Mouse (Mus musculus) hindbrain, postnatal 0 days (tissue): ENCODE measurements around the gene Pde2a. TPM values are rescaled to one million over a fixed set of nuclear protein-coding genes. Genes with fewer than 3 reads are reported as not detected.

Experiments
- ATAC-seq: fragments of 200-750 bp; cut with Nextera tagmentation; 2 replicates; pipeline ENCODE4 v1.8.0; 2017; ENCODE audit warnings: mild to moderate bottlenecking, moderate TSS enrichment, moderate library complexity
- DNase-seq: peaks from one replicate; pipeline ENCODE4 v3.0.0-alpha.2; 2015; ENCODE audit warnings: low spot score
- H3K27ac ChIP-seq: fragments of 300-500 bp; sonication (generic); 2 replicates; pipeline ENCODE4 v1.5.1; 2014; ENCODE audit warnings: mild to moderate bottlenecking
- H3K27me3 ChIP-seq: fragments of 300-500 bp; sonication (generic); 2 replicates; pipeline ENCODE4 v1.6.1; 2014; ENCODE audit warnings: low read length, mixed read lengths; ENCODE audit not compliant: insufficient read depth
- H3K36me3 ChIP-seq: fragments of 300-500 bp; sonication (generic); 2 replicates; pipeline ENCODE4 v1.6.1; 2014; ENCODE audit warnings: low read length, mixed read lengths; ENCODE audit not compliant: insufficient read depth
- H3K4me1 ChIP-seq: fragments of 300-500 bp; sonication (generic); 2 replicates; pipeline ENCODE4 v1.6.1; 2014; ENCODE audit warnings: antibody characterized with exemption, low read length, mixed read lengths; ENCODE audit not compliant: insufficient read depth
- H3K4me2 ChIP-seq: fragments of 300-500 bp; sonication (generic); 2 replicates; pipeline ENCODE4 v1.6.1; 2014; ENCODE audit warnings: low read depth, mild to moderate bottlenecking, low read length, moderate library complexity, mixed read lengths
- H3K4me3 ChIP-seq: fragments of 300-500 bp; sonication (generic); 2 replicates; pipeline ENCODE4 v1.5.1; 2014; ENCODE audit warnings: low read length
- H3K9ac ChIP-seq: fragments of 300-500 bp; sonication (generic); replicated peaks from 2 replicates; pipeline ENCODE4 v1.6.1; 2014; ENCODE audit warnings: mild to moderate bottlenecking, low read length, moderate library complexity, mixed read lengths
- H3K9me3 ChIP-seq: fragments of 300-500 bp; sonication (generic); 2 replicates; pipeline ENCODE4 v1.6.1; 2016; ENCODE audit warnings: low read length, mixed read lengths
- CTCF ChIP-seq: IDR thresholded peaks from 2 replicates; pipeline ENCODE4 v1.5.1; 2016; ENCODE audit warnings: antibody characterized with exemption, control low read depth, low read depth
- WGBS: fragments of 180-500 bp; shearing (Covaris S2); extraction: QIAGEN DNeasy Blood & Tissue Kit; methylation state at CpG from one replicate; pipeline ENCODE4 v1.1.7; 2014; 5-methylcytosine and 5-hydroxymethylcytosine counted together
- polyA plus RNA-seq: library from polyadenylated mRNA; unstranded; fragments of >200 nt; fragmentation: Nextera tagmentation; extraction: Ambion mirVana; gene quantifications from 2 replicates; pipeline ENCODE4 v1.2.1, GENCODE M21; 2015
- total RNA-seq: library from RNA; depleted of rRNA; stranded (reverse); fragments of >200 nt; gene quantifications from 2 replicates; pipeline ENCODE4 v1.2.3, GENCODE M21; 2014

Gene Pde2a
- total and polyA plus RNA-seq, 2 experiments from 2014 or later = 27.1 to 55.8 TPM

DNA sequence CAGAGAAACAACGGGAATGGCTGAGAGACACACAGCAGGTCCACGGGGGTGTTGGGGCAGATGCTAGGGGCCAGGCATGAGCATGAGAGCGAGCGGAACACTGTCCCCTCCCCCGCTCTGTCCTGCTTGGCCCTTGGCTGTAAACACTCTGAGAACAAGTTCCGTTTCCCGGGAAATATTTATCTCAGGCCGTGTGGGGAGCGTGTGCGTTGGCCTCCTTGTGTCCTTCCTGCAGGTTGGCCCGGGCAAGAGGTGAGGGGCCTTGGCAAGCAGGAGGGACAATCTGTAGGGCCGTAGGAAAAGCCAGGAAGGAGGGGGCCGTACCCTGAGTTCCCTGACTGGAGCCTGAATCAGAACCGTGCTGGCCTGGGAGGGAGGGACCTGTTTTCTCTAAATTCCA lies 43.9 kb downstream of the Pde2a start:
- DNase-seq (peak; percentile 28), ATAC-seq (0 out of 2 replicates have a peak, but pooled peaks have one; percentile 11)
- H3K9me3 ChIP-seq = no peaks in the 10 kb centered on the region
- H3K27me3 ChIP-seq = no peaks in the 10 kb centered on the region
- H3K4me2 ChIP-seq = no peak overlapping the region
- H3K4me3 ChIP-seq = no peak overlapping the region
- no peak for TF ChIP-seq CTCF
- no peaks in the 10 kb centered on the region for H3K36me3 ChIP-seq
- WGBS = 38% methylated on average over 14 of the region's 14 CpGs
- no peak overlapping the region for H3K27ac ChIP-seq
- peaks cover 18% of the 10 kb centered on the region; the same call in 1 of the 2 replicates for H3K4me1 ChIP-seq
- no peak overlapping the region for H3K9ac ChIP-seq

DNA sequence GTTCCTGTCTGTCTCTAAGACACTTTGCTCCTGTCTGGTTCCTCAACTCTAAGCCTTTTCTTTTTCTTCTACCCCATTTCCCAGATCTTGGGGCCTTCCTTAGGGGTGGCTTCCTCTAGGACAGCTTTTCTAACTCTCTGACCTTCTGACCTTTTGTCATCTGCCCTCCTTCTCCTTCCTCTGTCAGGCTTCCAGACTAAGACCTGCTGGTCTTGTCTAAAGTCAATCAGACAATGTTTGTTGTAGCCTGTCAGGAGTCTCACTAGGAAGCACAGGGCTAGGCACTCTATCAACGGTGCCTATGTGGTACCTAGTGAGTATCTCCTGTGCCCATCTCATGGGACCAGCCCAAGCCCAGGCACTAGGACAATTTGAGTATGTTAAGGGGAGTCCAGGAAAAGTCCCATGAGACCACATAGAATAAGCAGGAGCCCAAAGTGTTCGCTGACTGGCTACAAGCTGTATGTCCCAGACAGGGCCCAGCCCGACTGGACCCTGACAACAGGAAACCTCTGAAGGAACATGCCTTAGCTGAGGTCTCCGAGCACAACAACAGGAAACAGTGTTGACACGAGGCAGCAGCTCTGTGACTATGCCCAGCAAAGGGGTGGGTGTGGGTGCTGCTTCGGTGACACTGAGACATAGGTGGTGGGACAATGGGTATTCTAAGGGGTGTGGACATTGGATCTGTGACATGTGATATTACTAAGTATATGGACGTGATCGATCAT lies 44.5 kb downstream of the Pde2a start:
- Histone ChIP-seq H3K27ac (no peak overlapping the region), H3K4me3 (no peak overlapping the region), H3K27me3 (no peaks in the 10 kb centered on the region), H3K4me1 (peaks cover 12% of the 10 kb centered on the region; the same call in 1 of the 2 replicates), H3K9me3 (no peaks in the 10 kb centered on the region), H3K4me2 (no peak overlapping the region), H3K9ac (no peak overlapping the region), H3K36me3 (no peaks in the 10 kb centered on the region)
- no peak for TF ChIP-seq CTCF
- no peak for ATAC-seq
- no peak for DNase-seq
- WGBS = 82% methylated on average over 8 of the region's 8 CpGs

DNA sequence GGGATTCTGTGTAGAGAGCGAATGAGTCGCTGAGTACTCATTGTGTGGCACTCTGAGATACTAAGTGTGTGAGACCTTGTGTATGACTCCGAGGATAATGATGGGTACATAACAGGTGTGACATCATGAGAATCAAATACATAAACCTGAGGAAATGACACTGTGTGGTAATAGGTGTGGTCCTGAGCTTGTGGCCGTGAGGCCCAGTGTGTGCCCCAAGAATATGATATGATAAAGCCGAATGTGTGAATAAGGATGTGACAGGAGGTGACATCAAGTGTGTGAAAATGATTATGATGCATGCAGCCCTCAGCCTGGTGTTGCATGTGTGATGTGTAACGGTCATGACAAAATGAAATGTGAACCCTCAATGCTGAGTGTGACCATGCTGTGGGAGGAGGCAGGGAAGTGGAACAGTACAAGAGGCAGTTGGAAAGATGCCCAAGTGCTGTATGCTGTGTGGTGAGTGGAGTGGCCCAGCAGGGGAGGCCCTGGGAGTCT lies 45.1 kb downstream of the Pde2a start:
- no peak overlapping the region for H3K27ac ChIP-seq
- H3K4me2 ChIP-seq = no peak overlapping the region
- H3K27me3 ChIP-seq = no peaks in the 10 kb centered on the region
- H3K4me3 ChIP-seq = no peak overlapping the region
- TF ChIP-seq CTCF = no peak
- no peaks in the 10 kb centered on the region for H3K36me3 ChIP-seq
- 77% methylated on average over 6 of the region's 6 CpGs for WGBS
- DNase-seq (peak; percentile 55), ATAC-seq (no peak)
- H3K9ac ChIP-seq = no peak overlapping the region
- H3K4me1 ChIP-seq = peaks cover 12% of the 10 kb centered on the region; the same call in 1 of the 2 replicates
- no peaks in the 10 kb centered on the region for H3K9me3 ChIP-seq

DNA sequence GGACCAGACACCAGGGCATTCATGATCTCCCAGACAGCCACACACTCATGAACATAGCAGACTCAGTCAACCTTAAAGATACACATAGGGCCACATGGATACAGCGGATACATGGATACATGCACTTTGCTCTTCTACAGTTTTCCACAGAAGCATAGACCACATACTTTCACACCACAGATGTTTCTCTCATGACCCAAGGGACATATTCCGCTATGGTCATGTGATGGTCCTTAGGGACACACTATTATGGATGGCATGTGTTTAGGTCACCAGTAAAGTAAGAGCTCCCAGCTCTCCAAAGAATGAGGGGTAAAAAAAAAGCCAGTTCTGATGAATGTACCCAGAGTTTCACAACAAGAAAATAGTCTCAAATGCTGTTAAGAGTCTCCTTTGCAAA lies 49.9 kb downstream of the Pde2a start:
- no peaks in the 10 kb centered on the region for H3K9me3 ChIP-seq
- no peak overlapping the region for H3K9ac ChIP-seq
- H3K4me2 ChIP-seq = no peak overlapping the region
- no peaks in the 10 kb centered on the region for H3K36me3 ChIP-seq
- H3K4me3 ChIP-seq = no peak overlapping the region
- no peaks in the 10 kb centered on the region for H3K27me3 ChIP-seq
- WGBS = 91% methylated on average over 2 of the region's 2 CpGs
- no peak for TF ChIP-seq CTCF
- H3K27ac ChIP-seq = no peak overlapping the region
- H3K4me1 ChIP-seq = peaks cover 5% of the 10 kb centered on the region; the same call in 1 of the 2 replicates
- DNase-seq = no peak
- ATAC-seq = no peak

DNA sequence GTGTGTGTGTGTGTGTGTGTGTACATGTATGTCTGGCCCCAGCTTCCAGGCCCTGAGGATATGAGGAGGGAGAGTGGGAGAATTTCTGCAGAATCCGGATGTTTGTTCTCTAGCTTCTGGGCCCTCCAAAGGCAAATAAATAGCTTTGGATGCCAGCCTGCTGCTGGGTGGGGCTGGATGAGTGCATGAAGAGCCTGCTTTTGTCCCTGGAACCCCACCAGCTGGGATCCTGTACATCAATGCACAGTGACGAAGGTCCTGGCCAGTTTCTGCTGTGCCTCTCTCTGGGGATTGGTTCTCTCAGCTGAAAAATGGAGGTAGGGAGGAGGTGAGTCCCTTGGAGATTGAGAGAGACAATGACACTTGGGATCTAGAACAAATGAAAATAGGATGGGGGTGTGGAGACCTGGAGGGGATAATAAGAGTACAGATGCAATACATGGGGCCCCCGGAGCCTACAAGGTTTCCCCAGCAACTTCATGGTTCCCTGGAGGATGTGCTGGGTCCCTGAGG lies 50.5 kb downstream of the Pde2a start:
- no peaks in the 10 kb centered on the region for H3K27me3 ChIP-seq
- H3K36me3 ChIP-seq = no peaks in the 10 kb centered on the region
- H3K4me2 ChIP-seq = no peak overlapping the region
- no peak overlapping the region for H3K27ac ChIP-seq
- no peaks in the 10 kb centered on the region for H3K9me3 ChIP-seq
- no peak overlapping the region for H3K9ac ChIP-seq
- peaks cover 5% of the 10 kb centered on the region; the same call in 1 of the 2 replicates for H3K4me1 ChIP-seq
- ATAC-seq (no peak), DNase-seq (peak; percentile 24)
- H3K4me3 ChIP-seq = no peak overlapping the region
- TF ChIP-seq CTCF = no peak
- WGBS = 41% methylated on average over 3 of the region's 3 CpGs

DNA sequence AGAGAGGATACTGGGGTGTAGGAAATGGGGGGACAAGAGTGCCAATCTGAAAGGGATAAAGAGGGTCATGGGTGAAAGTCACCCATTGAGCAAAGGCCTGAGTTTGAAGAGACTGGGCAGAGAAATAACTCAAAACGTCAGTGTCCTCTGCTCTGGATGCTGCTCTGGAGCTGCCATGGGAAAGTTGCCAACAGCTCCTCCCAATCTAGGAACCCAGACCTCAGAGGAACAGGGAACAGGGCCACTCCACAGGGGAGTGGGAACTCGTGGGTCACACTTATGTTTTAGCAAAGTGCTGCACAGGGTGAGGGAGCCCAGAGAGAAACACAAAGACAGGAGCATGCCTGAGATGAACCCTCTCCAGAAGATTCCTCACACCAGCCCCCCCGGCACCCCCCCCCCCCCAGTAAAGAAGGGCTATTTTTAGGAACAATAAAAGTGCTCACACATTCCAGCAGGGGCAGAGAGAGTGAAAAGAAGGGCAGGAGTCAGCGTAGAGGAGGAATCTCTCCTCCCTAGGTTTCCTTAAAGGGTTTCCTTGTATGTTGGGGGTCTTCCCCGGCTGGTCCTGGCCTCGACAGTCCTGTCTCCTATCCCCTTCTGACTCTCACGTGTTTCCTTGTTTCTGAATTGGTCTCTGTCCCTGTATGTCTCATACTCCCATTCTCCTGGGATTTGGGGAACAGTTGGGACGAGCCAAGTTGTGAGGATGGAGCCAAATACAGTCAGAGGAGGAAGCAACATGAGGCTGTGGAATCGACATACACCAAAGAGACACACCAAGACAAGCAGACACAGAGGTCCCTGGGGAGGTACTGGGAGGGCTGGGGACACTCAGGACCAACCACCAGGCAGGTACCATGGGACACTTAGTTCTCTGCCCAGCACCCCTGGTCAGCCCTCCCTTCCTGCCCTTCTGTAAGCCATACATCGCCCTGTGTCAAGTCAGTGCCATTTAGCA lies 51.4 kb downstream of the Pde2a start:
- Histone ChIP-seq H3K4me3 (no peak overlapping the region), H3K36me3 (no peaks in the 10 kb centered on the region), H3K27me3 (no peaks in the 10 kb centered on the region), H3K4me2 (no peak overlapping the region), H3K4me1 (peaks cover 5% of the 10 kb centered on the region; the same call in 1 of the 2 replicates), H3K9ac (no peak overlapping the region), H3K27ac (no peak overlapping the region), H3K9me3 (no peaks in the 10 kb centered on the region)
- DNase-seq = no peak
- ATAC-seq = no peak
- 51% methylated on average over 10 of the region's 10 CpGs for WGBS
- no peak for TF ChIP-seq CTCF
